Mouse (Mus musculus) heart, adult 9 months (tissue): ENCODE results near the gene Cit.

Source experiments
- DNase-seq, 2 experiments: peaks; one replicate each; pipeline ENCODE4 v3.0.0; 2022; ENCODE audit warnings: low spot score in 2 of 2

Gene Cit

GRCm38 (mm10) chr5:115958344-115958743 lies 113.3 kb downstream of the Cit start:
- DNase-seq, result no peak

- DNase-seq, result no peak
These were observed 113.7 kb downstream of the Cit start for GRCm38 (mm10) chr5:115958814-115959213.

GRCm38 (mm10) chr5:115961809-115962208 lies 116.7 kb downstream of the Cit start:
- no peak for DNase-seq

- DNase-seq, result no peak
These were observed 126.2 kb downstream of the Cit start for GRCm38 (mm10) chr5:115971236-115971635.

- no peak for DNase-seq
These were observed 130.6 kb downstream of the Cit start for GRCm38 (mm10) chr5:115975672-115976071.

- DNase-seq, result no peak
These were observed 131.4 kb downstream of the Cit start for GRCm38 (mm10) chr5:115976446-115976845.

GRCm38 (mm10) chr5:115977266-115977665 lies 132.2 kb downstream of the Cit start:
- no peak for DNase-seq

GRCm38 (mm10) chr5:115977757-115978156 lies 132.7 kb downstream of the Cit start:
- peak; percentile 61 to 77 for DNase-seq

- no peak for DNase-seq
These were observed 133.2 kb downstream of the Cit start for GRCm38 (mm10) chr5:115978255-115978654.

- DNase-seq, result no peak
These were observed 134.1 kb downstream of the Cit start for GRCm38 (mm10) chr5:115979134-115979696.

GRCm38 (mm10) chr5:115980537-115980936 lies 135.5 kb downstream of the Cit start:
- peak in 1 of 2 experiments; percentile 26 for DNase-seq

GRCm38 (mm10) chr5:115982671-115983373 lies 137.7 kb downstream of the Cit start:
- DNase-seq, result no peak

GRCm38 (mm10) chr5:115984392-115984791 lies 139.3 kb downstream of the Cit start:
- no peak for DNase-seq

- no peak for DNase-seq
These were observed 140.0 kb downstream of the Cit start for GRCm38 (mm10) chr5:115985101-115985500.

- DNase-seq, result no peak
These were observed 142.2 kb downstream of the Cit start for GRCm38 (mm10) chr5:115987284-115987683.

- no peak for DNase-seq
These were observed 146.6 kb downstream of the Cit start for GRCm38 (mm10) chr5:115991717-115992116.

GRCm38 (mm10) chr5:115994101-115994500 lies 149.0 kb downstream of the Cit start:
- no peak for DNase-seq

GRCm38 (mm10) chr5:115997376-115997775 lies 152.3 kb downstream of the Cit start:
- DNase-seq, result no peak

GRCm38 (mm10) chr5:116003154-116003553 lies 158.1 kb downstream of the Cit start:
- no peak for DNase-seq

- DNase-seq, result no peak
These were observed 158.7 kb downstream of the Cit start for GRCm38 (mm10) chr5:116003825-116004224.

GRCm38 (mm10) chr5:116004271-116004670 lies 159.2 kb downstream of the Cit start:
- no peak for DNase-seq

- DNase-seq, result peak in 1 of 2 experiments; percentile 21
These were observed 161.4 kb downstream of the Cit start for GRCm38 (mm10) chr5:116006324-116007099.

- no peak for DNase-seq
These were observed 162.6 kb downstream of the Cit start for GRCm38 (mm10) chr5:116007723-116008122.
